Mouse (Mus musculus) testis, adult 10 weeks (tissue): Measurements from ENCODE around the gene Sppl2c. TPM values are rescaled to one million over a fixed set of nuclear protein-coding genes. Genes with fewer than 3 reads are reported as not detected.

Experiments used
- polyA plus RNA-seq: library from polyadenylated mRNA; stranded (reverse); fragments of 350-450 nt; fragmentation: Illumina TruSeq; extraction: RNeasy Lipid Tissue Mini Kit (QIAGEN cat#74804); gene quantifications from one replicate; pipeline ENCODE4 v1.2.3, GENCODE M21; 2014; ENCODE audit warnings: low read depth, low replicate concordance

The Sppl2c gene
- polyA plus RNA-seq = 12.2 TPM

DNA sequence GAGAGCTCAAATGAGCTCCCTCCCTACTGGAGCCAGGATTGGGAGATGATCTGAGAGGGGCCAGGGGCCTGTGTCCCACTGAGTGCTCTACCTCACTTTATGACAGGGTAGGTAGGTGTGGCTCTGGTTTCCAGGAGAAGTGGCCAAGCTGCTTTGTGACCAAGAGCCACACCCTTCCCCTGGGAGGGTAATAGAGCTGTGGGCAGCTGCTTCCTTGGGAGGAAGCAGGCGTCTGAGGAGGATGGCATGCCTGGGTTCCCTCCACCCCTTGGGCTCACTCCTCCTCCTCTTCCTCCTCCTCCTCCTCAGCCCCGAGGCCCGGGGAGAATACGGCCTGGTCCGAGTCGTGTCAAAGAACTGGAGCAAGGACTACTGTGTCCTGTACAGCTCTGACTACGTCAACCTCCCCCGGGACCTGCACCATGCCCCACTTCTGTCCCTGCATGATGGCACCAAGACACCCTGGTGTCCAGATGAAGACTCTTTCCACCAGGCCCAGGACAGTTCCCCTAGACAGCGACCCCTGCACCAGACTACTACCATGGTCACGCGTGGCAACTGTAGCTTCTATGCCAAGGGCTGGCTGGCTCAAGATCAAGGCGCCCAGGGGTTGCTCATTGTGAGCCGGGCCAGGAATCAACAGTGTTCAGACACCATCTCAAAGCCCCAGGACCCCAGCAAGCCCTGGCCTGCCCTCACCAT lies at the start of gene Sppl2c:
Gene Sppl2c, plus strand, starts transcription at position 193 of the 702 bp plus-strand sequence.

GRCm38 (mm10) chr11:104231041-104231911 lies 45.1 kb downstream of the Sppl2c start, which contains the start of gene Mapt:
Gene Mapt, plus strand, starts transcription at chr11:104231390.

Other genes starting within 250 kb of the Sppl2c start
- gene Nsf, start 232.3 kb upstream of the Sppl2c start, polyA plus RNA-seq = 6.5 TPM
- 23.6 TPM for gene Arf2, start 219.6 kb upstream of the Sppl2c start, polyA plus RNA-seq
- 0.10 TPM for gene Crhr1, start 53.5 kb upstream of the Sppl2c start, polyA plus RNA-seq
- 0.50 TPM for gene Mapt, start 45.1 kb downstream of the Sppl2c start, polyA plus RNA-seq